Mouse (Mus musculus) hindbrain, embryonic 14.5 days (tissue): ENCODE results near the gene Gm7356. TPM values are rescaled to one million over a fixed set of nuclear protein-coding genes. Genes with fewer than 3 reads are reported as not detected.
"Not testable (repeated sequence)": the region's sequence is repeated elsewhere in the genome, so short reads cannot be mapped to it uniquely, and the experiment has no call there.

ENCODE experiments used
- ATAC-seq: fragments of 200-750 bp; cut with Nextera tagmentation; 2 replicates; pipeline ENCODE4 v1.8.0; 2017; ENCODE audit warnings: moderate number of reproducible peaks, mild to moderate bottlenecking, moderate TSS enrichment, moderate library complexity; ENCODE audit not compliant: low FRiP score
- DNase-seq: peaks from one replicate; pipeline ENCODE4 v3.0.0-alpha.2; 2015; ENCODE audit warnings: low spot score
- H3K27ac ChIP-seq: fragments of 300-500 bp; sonication (generic); 2 replicates; pipeline ENCODE4 v1.5.1; 2014; ENCODE audit warnings: mild to moderate bottlenecking, moderate library complexity
- H3K27me3 ChIP-seq: fragments of 300-500 bp; sonication (generic); 2 replicates; pipeline ENCODE4 v1.6.1; 2014; ENCODE audit warnings: mild to moderate bottlenecking, low read length, mixed read lengths; ENCODE audit not compliant: control insufficient read depth, insufficient read depth
- H3K36me3 ChIP-seq: fragments of 300-500 bp; sonication (generic); replicated peaks from 2 replicates; pipeline ENCODE4 v1.6.1; 2014; ENCODE audit not compliant: control insufficient read depth, insufficient read depth
- H3K4me1 ChIP-seq: fragments of 300-500 bp; sonication (generic); replicated peaks from 2 replicates; pipeline ENCODE4 v1.6.1; 2014; ENCODE audit warnings: antibody characterized with exemption, low read length, mixed read lengths; ENCODE audit not compliant: control insufficient read depth, insufficient read depth
- H3K4me2 ChIP-seq: fragments of 300-500 bp; sonication (generic); replicated peaks from 2 replicates; pipeline ENCODE4 v1.6.1; 2014; ENCODE audit warnings: mild to moderate bottlenecking, moderate library complexity
- H3K4me3 ChIP-seq: fragments of 300-500 bp; sonication (generic); replicated peaks from 2 replicates; pipeline ENCODE4 v1.5.1; 2014; ENCODE audit warnings: mild to moderate bottlenecking, low read length
- H3K9ac ChIP-seq: fragments of 300-500 bp; sonication (generic); 2 replicates; pipeline ENCODE4 v1.6.1; 2014
- H3K9me3 ChIP-seq: fragments of 300-500 bp; sonication (generic); 2 replicates; pipeline ENCODE4 v1.6.1; 2016; ENCODE audit warnings: low read length; ENCODE audit not compliant: control insufficient read depth
- WGBS: fragments of 180-500 bp; shearing (Covaris S2); extraction: QIAGEN DNeasy Blood & Tissue Kit; methylation state at CpG from one replicate; pipeline ENCODE4 v1.1.7; 2014; 5-methylcytosine and 5-hydroxymethylcytosine counted together
- polyA plus RNA-seq: library from polyadenylated mRNA; unstranded; fragments of >200 nt; fragmentation: Nextera tagmentation; extraction: Ambion mirVana; gene quantifications from 2 replicates; pipeline ENCODE4 v1.2.1, GENCODE M21; 2014

Gene Gm7356
- polyA plus RNA-seq, 1 experiment from 2014 or later, result not detected

DNA sequence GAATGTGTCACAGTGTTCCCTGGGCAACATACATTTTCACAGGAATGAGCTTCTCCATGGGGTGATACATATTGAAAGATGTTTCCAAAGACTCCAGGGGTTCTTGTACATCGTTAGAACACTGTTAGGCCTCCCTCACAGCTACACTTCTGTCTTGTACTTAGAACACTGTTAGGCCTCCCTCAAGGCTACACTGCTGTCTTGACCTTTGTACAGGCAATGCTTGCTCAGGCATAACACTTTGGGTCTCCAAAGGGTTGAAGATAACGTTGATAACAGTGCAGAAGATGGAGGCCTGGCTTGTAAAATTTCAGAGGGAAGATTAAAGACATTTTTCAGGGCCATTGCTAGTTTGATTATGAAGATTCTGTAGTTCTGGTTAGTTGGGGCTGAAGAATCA is 45.4 kb downstream of the Gm7356 start:
- H3K4me1 ChIP-seq, H3K27me3 ChIP-seq, DNase-seq, H3K27ac ChIP-seq, H3K9me3 ChIP-seq, H3K4me3 ChIP-seq, H3K36me3 ChIP-seq, H3K9ac ChIP-seq, ATAC-seq, H3K4me2 ChIP-seq: not testable (repeated sequence)
- WGBS, result 55% methylated on average over 1 of the region's 2 CpGs

DNA sequence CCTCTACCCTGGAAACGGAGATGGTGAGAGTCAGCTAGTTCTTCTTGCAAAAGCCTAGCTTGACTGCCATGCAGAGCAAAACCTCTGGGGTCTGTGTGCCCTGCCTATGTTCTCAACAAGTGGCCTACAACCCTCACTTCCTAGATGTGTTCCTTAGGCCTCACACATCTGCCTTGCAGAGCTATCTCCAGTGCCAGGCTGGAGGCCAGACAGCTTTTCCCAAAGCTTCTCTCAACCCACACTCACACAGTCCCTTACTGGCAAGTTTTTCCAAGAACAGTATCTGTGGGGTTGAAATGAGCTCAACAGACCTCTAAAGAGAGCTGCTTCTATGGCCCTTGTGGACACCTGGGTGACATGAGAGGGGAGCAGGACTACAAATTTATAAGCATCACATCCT is 51.9 kb downstream of the Gm7356 start:
- ATAC-seq, H3K4me2 ChIP-seq, H3K9ac ChIP-seq, H3K36me3 ChIP-seq, H3K27ac ChIP-seq, H3K9me3 ChIP-seq, DNase-seq, H3K27me3 ChIP-seq, H3K4me3 ChIP-seq, H3K4me1 ChIP-seq: not testable (repeated sequence)
- 86% methylated on average over 1 of the region's 1 CpGs for WGBS

Other genes with a start within 250 kb of the Gm7356 start
- gene Afdn, start 243.2 kb downstream of the Gm7356 start, polyA plus RNA-seq, result 117 and 140 TPM in 2 replicates
- 17.1 and 20.3 TPM in 2 replicates for gene Tcte2, start 241.9 kb downstream of the Gm7356 start, polyA plus RNA-seq
- gene Gm7168, start 55.3 kb downstream of the Gm7356 start, polyA plus RNA-seq, result not detected in 2 replicates
- not detected in 2 replicates for gene Gm7358, start 55.8 kb upstream of the Gm7356 start, polyA plus RNA-seq
- gene Dact2, start 200.6 kb upstream of the Gm7356 start, polyA plus RNA-seq, result 3.0 and 3.1 TPM in 2 replicates